Mouse (Mus musculus): ENCODE results near the gene Trap1. TPM values are rescaled to one million over a fixed set of nuclear protein-coding genes. Genes with fewer than 3 reads are reported as not detected.
"Not testable (repeated sequence)": the region's sequence is repeated elsewhere in the genome, so short reads cannot be mapped to it uniquely, and the experiment has no call there.

Gene Trap1
- polyA plus RNA-seq, 1 experiment from 2014 or later = 131 TPM

- H3K4me1 ChIP-seq (ENCODE audit: control insufficient read depth, insufficient read depth, low read length); H3K4me3 ChIP-seq (ENCODE audit: low read length); H3K9me3 ChIP-seq (ENCODE audit: control insufficient read depth, low read length); H3K4me2 ChIP-seq (ENCODE audit: low read depth, low read length); H3K9ac ChIP-seq (ENCODE audit: low read depth, low read length); ATAC-seq; H3K27ac ChIP-seq (ENCODE audit: low read length); H3K27me3 ChIP-seq (replicated peaks; ENCODE audit: control insufficient read depth, insufficient read depth, low read length): not testable (repeated sequence)
- peaks cover 16% of the 10 kb centered on the region for H3K36me3 ChIP-seq (ENCODE audit: control insufficient read depth, insufficient read depth, low read length)
- 60% methylated on average over 3 of the region's 3 CpGs for WGBS
Measured at GRCm38 (mm10) chr16:4080419-4080818, 2.8 kb upstream of the Trap1 start.

GRCm38 (mm10) chr16:4079656-4080055 is 2.0 kb upstream of the Trap1 start:
- Histone ChIP-seq H3K27ac (ENCODE audit: low read length) (no peak overlapping the region), H3K4me3 (ENCODE audit: low read length) (no peak overlapping the region), H3K9ac (ENCODE audit: low read depth, low read length) (no peak overlapping the region), H3K9me3 (ENCODE audit: control insufficient read depth, low read length) (no peaks in the 10 kb centered on the region), H3K36me3 (ENCODE audit: control insufficient read depth, insufficient read depth, low read length) (peaks cover 8% of the 10 kb centered on the region), H3K4me2 (ENCODE audit: low read depth, low read length) (no peak overlapping the region), H3K27me3 (replicated peaks; ENCODE audit: control insufficient read depth, insufficient read depth, low read length) (no peaks in the 10 kb centered on the region), H3K4me1 (ENCODE audit: control insufficient read depth, insufficient read depth, low read length) (0 out of 2 replicates have a peak, but pooled peaks cover 10% of the 10 kb centered on the region)
- 82% methylated on average over 1 of the region's 1 CpGs for WGBS
- no peak for ATAC-seq

GRCm38 (mm10) chr16:4078302-4078701 is 675 bp upstream of the Trap1 start:
- WGBS = 63% methylated on average over 10 of the region's 10 CpGs
- not testable (repeated sequence) for ATAC-seq

DNA sequence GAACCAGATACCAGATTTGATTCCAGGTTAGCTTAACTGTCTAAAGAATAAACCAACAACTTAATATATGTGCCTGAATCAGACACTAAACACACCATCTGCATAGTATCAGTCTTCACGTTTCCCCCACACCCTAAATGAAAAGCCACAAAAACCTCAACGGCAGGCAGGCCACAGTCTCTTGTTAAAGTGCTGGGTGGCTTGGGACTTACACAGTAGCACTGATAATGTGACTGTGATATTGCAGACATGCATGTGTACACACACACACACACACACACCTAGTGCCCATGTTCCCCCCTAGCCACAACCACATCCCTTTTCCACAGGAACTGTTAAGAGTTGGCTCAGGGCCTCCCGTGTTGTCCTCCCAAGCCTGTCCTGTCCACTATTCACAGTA is 2.8 kb downstream of the Trap1 start:
- Histone ChIP-seq H3K27ac (ENCODE audit: low read length) (no peak overlapping the region), H3K27me3 (replicated peaks; ENCODE audit: control insufficient read depth, insufficient read depth, low read length) (no peaks in the 10 kb centered on the region), H3K9me3 (ENCODE audit: control insufficient read depth, low read length) (no peaks in the 10 kb centered on the region), H3K4me1 (ENCODE audit: control insufficient read depth, insufficient read depth, low read length) (0 out of 2 replicates have a peak, but pooled peaks cover 10% of the 10 kb centered on the region), H3K4me2 (ENCODE audit: low read depth, low read length) (no peak overlapping the region), H3K4me3 (ENCODE audit: low read length) (no peak overlapping the region), H3K9ac (ENCODE audit: low read depth, low read length) (no peak overlapping the region), H3K36me3 (ENCODE audit: control insufficient read depth, insufficient read depth, low read length) (no peaks in the 10 kb centered on the region)
- WGBS = 77% methylated on average over 3 of the region's 3 CpGs
- ATAC-seq = no peak

More at GRCm38 (mm10) chr16:4078302-4078701, 675 bp upstream of the Trap1 start:
- not testable (repeated sequence) for H3K9ac ChIP-seq (ENCODE audit: low read depth, low read length); H3K9me3 ChIP-seq (ENCODE audit: control insufficient read depth, low read length); H3K27me3 ChIP-seq (replicated peaks; ENCODE audit: control insufficient read depth, insufficient read depth, low read length); H3K36me3 ChIP-seq (ENCODE audit: control insufficient read depth, insufficient read depth, low read length); H3K27ac ChIP-seq (ENCODE audit: low read length)
- 0 out of 2 replicates have a peak, but pooled peaks cover 10% of the 10 kb centered on the region for H3K4me1 ChIP-seq (ENCODE audit: control insufficient read depth, insufficient read depth, low read length)
- H3K4me3 ChIP-seq (ENCODE audit: low read length) = peak overlapping the region; percentile 69
- H3K4me2 ChIP-seq (ENCODE audit: low read depth, low read length) = peak overlapping the region; percentile 50; the same call in 1 of the 2 replicates

GRCm38 (mm10) chr16:4074297-4074696 is 3.3 kb downstream of the Trap1 start:
- H3K27ac ChIP-seq (ENCODE audit: low read length) = no peak overlapping the region
- H3K4me1 ChIP-seq (ENCODE audit: control insufficient read depth, insufficient read depth, low read length) = 0 out of 2 replicates have a peak, but pooled peaks cover 10% of the 10 kb centered on the region
- H3K4me2 ChIP-seq (ENCODE audit: low read depth, low read length) = no peak overlapping the region
- H3K9ac ChIP-seq (ENCODE audit: low read depth, low read length) = no peak overlapping the region
- H3K36me3 ChIP-seq (ENCODE audit: control insufficient read depth, insufficient read depth, low read length) = no peaks in the 10 kb centered on the region
- no peaks in the 10 kb centered on the region for H3K27me3 ChIP-seq (replicated peaks; ENCODE audit: control insufficient read depth, insufficient read depth, low read length)
- ATAC-seq = no peak
- 63% methylated on average over 6 of the region's 6 CpGs for WGBS
- no peak overlapping the region for H3K4me3 ChIP-seq (ENCODE audit: low read length)
- no peaks in the 10 kb centered on the region for H3K9me3 ChIP-seq (ENCODE audit: control insufficient read depth, low read length)

- peak; percentile 21; the same call in 1 of the 2 replicates for ATAC-seq
- Histone ChIP-seq H3K27me3 (replicated peaks; ENCODE audit: control insufficient read depth, insufficient read depth, low read length) (no peaks in the 10 kb centered on the region), H3K4me2 (ENCODE audit: low read depth, low read length) (no peak overlapping the region), H3K4me3 (ENCODE audit: low read length) (no peak overlapping the region), H3K4me1 (ENCODE audit: control insufficient read depth, insufficient read depth, low read length) (no peaks in the 10 kb centered on the region), H3K36me3 (ENCODE audit: control insufficient read depth, insufficient read depth, low read length) (peaks cover 17% of the 10 kb centered on the region), H3K9ac (ENCODE audit: low read depth, low read length) (no peak overlapping the region), H3K9me3 (ENCODE audit: control insufficient read depth, low read length) (no peaks in the 10 kb centered on the region), H3K27ac (ENCODE audit: low read length) (no peak overlapping the region)
- WGBS = 53% methylated on average over 8 of the region's 8 CpGs
Measured at GRCm38 (mm10) chr16:4068588-4068987, 9.0 kb downstream of the Trap1 start.

DNA sequence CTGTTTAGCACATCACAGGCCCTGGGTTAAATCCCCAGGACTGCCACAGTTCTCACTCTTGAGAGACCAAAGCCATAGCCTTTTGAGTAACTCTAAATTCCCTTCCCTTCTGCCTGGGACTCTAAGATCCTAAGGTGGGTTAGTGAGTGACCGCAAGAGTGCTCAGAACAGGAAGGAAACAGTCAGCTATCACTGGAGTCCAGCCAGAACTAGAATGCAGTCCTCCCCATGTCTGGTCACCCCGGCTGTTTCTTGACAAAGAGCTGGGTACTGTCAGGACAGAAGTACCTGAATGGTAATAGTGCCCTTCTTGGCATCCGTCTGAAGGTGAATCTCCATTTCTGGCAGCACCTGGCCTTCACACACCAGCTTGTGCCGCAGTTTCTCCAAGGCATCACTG is 12.7 kb downstream of the Trap1 start:
- WGBS = 89% methylated on average over 4 of the region's 4 CpGs
- ATAC-seq = no peak
- H3K4me2 ChIP-seq (ENCODE audit: low read depth, low read length) = no peak overlapping the region

DNA sequence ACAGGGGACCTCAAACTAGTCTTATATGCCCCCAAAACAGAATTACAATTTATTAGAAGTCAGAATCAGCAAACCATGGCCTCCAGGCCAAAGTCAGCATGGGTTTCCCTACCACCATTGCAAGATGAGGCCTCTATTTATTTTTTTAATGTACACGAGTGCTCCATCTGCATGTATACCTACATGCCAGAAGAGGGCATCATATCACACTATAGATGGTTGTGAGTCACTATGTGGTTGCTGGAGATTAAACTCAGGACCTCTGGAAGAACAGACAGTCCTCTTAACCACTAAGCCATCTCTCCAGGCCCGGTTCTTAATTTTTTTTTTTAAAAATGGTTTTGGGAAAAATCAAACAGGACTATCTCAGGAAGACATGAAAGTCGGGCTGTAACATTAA is 23.8 kb downstream of the Trap1 start:
- Histone ChIP-seq H3K4me1 (ENCODE audit: control insufficient read depth, insufficient read depth, low read length) (no peaks in the 10 kb centered on the region), H3K36me3 (ENCODE audit: control insufficient read depth, insufficient read depth, low read length) (peaks cover 27% of the 10 kb centered on the region), H3K9me3 (ENCODE audit: control insufficient read depth, low read length) (no peaks in the 10 kb centered on the region), H3K9ac (ENCODE audit: low read depth, low read length) (no peak overlapping the region), H3K4me2 (ENCODE audit: low read depth, low read length) (no peak overlapping the region), H3K27ac (ENCODE audit: low read length) (no peak overlapping the region), H3K27me3 (replicated peaks; ENCODE audit: control insufficient read depth, insufficient read depth, low read length) (no peaks in the 10 kb centered on the region), H3K4me3 (ENCODE audit: low read length) (no peak overlapping the region)
- 84% methylated on average over 3 of the region's 3 CpGs for WGBS
- ATAC-seq = no peak

More for the DNA sequence above, 12.7 kb downstream of the Trap1 start:
- Histone ChIP-seq H3K9ac (ENCODE audit: low read depth, low read length) (no peak overlapping the region), H3K4me1 (ENCODE audit: control insufficient read depth, insufficient read depth, low read length) (no peaks in the 10 kb centered on the region), H3K27ac (ENCODE audit: low read length) (no peak overlapping the region), H3K4me3 (ENCODE audit: low read length) (no peak overlapping the region), H3K9me3 (ENCODE audit: control insufficient read depth, low read length) (no peaks in the 10 kb centered on the region), H3K36me3 (ENCODE audit: control insufficient read depth, insufficient read depth, low read length) (peaks cover 33% of the 10 kb centered on the region), H3K27me3 (replicated peaks; ENCODE audit: control insufficient read depth, insufficient read depth, low read length) (no peaks in the 10 kb centered on the region)

- Histone ChIP-seq H3K27me3 (replicated peaks; ENCODE audit: control insufficient read depth, insufficient read depth, low read length) (no peaks in the 10 kb centered on the region), H3K9ac (ENCODE audit: low read depth, low read length) (no peak overlapping the region), H3K4me1 (ENCODE audit: control insufficient read depth, insufficient read depth, low read length) (no peaks in the 10 kb centered on the region), H3K4me2 (ENCODE audit: low read depth, low read length) (no peak overlapping the region), H3K4me3 (ENCODE audit: low read length) (no peak overlapping the region), H3K36me3 (ENCODE audit: control insufficient read depth, insufficient read depth, low read length) (peaks cover 31% of the 10 kb centered on the region), H3K27ac (ENCODE audit: low read length) (no peak overlapping the region), H3K9me3 (ENCODE audit: control insufficient read depth, low read length) (no peaks in the 10 kb centered on the region)
- 89% methylated on average over 4 of the region's 4 CpGs for WGBS
- no peak for ATAC-seq
Measured at GRCm38 (mm10) chr16:4052601-4053000, 25.0 kb downstream of the Trap1 start.

DNA sequence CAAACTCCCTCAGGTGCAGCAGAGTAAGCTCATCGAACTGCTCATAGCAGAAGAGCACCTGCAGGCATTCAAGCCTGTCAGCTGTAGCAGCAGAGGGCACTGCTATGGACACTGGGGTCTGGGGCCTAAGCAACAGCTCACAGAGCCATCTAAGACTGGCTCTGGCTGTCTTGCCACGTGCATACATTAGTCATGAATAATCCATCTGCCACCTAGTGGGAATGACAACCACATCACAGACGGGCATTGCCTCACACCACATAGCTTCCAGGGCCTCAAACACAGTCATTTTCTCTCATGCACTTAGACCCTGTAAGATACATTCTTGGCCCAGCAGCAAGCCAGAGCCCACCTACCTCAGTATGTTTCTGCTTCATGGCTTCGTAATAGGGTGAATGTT is 32.1 kb downstream of the Trap1 start:
- 88% methylated on average over 4 of the region's 4 CpGs for WGBS
- no peak overlapping the region for H3K4me3 ChIP-seq (ENCODE audit: low read length)
- no peak overlapping the region for H3K4me2 ChIP-seq (ENCODE audit: low read depth, low read length)
- no peak for ATAC-seq
- no peak overlapping the region for H3K27ac ChIP-seq (ENCODE audit: low read length)
- no peaks in the 10 kb centered on the region for H3K9me3 ChIP-seq (ENCODE audit: control insufficient read depth, low read length)
- H3K27me3 ChIP-seq (replicated peaks; ENCODE audit: control insufficient read depth, insufficient read depth, low read length) = no peaks in the 10 kb centered on the region
- H3K4me1 ChIP-seq (ENCODE audit: control insufficient read depth, insufficient read depth, low read length) = no peaks in the 10 kb centered on the region
- peaks cover 21% of the 10 kb centered on the region; the same call in 1 of the 2 replicates for H3K36me3 ChIP-seq (ENCODE audit: control insufficient read depth, insufficient read depth, low read length)
- no peak overlapping the region for H3K9ac ChIP-seq (ENCODE audit: low read depth, low read length)

All from intestine, embryonic 16.5 days (tissue).